Mouse (Mus musculus): ENCODE data around the gene Tbc1d10b. TPM values are rescaled to one million over a fixed set of nuclear protein-coding genes. Genes with fewer than 3 reads are reported as not detected.

The Tbc1d10b gene
- polyA plus RNA-seq, 1 experiment: 62.8 TPM

DNA sequence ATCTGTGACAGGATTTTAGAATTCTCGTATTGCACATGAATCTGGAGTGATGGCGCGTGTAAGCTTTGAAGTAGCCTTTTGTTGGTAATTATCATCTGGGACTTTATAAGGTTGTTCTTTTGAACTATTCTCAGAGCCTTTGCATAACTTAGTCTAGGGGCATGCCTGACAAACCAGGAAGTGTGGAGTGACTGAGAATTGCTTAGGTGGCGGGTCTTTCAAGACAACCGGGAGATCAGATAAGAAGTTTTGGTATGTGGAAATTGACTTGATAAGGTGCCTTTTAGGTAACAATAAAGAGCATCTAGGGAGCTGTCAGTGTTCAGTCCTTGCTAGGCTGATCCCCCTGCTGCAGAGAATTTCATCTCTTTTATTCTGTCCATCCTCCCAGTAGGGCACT lies 41.8 kb downstream of the Tbc1d10b start:
- Histone ChIP-seq H3ac (ENCODE audit: control insufficient read depth, insufficient read length) (no peak overlapping the region), H3K4me3 (no peak overlapping the region), H3K27me3 (ENCODE audit: control insufficient read depth, insufficient read depth, insufficient read length) (peaks cover 7% of the 10 kb centered on the region), H3K4me2 (ENCODE audit: low read depth) (no peak overlapping the region), H3K79me2 (ENCODE audit: control insufficient read depth, insufficient read depth) (no peaks in the 10 kb centered on the region), H3K36me3 (ENCODE audit: control insufficient read depth, insufficient read depth) (no peaks in the 10 kb centered on the region)
- TF ChIP-seq MAX (IDR thresholded peaks at IDR 0.05; ENCODE audit: low read depth): no peak
- no peak for TF ChIP-seq TCF12 (IDR thresholded peaks at IDR 0.05; ENCODE audit: insufficient read depth, poor library complexity, severe bottlenecking)
- TF ChIP-seq SRF (IDR thresholded peaks at IDR 0.05; ENCODE audit: control insufficient read depth, insufficient read length, low read depth): no peak
- TF ChIP-seq REST (IDR thresholded peaks at IDR 0.05; ENCODE audit: insufficient read depth, insufficient read length): no peak
- TF ChIP-seq E2F4 (IDR thresholded peaks at IDR 0.05; ENCODE audit: insufficient read depth): no peak
- TF ChIP-seq USF1 (IDR thresholded peaks at IDR 0.05; ENCODE audit: low read depth): no peak
- no peak for TF ChIP-seq MYOG (IDR thresholded peaks at IDR 0.05; ENCODE audit: control insufficient read depth in 1 of 3, insufficient read depth in 1 of 3, insufficient read length in 2 of 3, low read depth in 2 of 3)
- TF ChIP-seq CEBPB (IDR thresholded peaks at IDR 0.05; ENCODE audit: insufficient read depth, poor library complexity, severe bottlenecking): no peak
- TF ChIP-seq POLR2A (IDR thresholded peaks at IDR 0.05; ENCODE audit: insufficient read length, low read depth): no peak

DNA sequence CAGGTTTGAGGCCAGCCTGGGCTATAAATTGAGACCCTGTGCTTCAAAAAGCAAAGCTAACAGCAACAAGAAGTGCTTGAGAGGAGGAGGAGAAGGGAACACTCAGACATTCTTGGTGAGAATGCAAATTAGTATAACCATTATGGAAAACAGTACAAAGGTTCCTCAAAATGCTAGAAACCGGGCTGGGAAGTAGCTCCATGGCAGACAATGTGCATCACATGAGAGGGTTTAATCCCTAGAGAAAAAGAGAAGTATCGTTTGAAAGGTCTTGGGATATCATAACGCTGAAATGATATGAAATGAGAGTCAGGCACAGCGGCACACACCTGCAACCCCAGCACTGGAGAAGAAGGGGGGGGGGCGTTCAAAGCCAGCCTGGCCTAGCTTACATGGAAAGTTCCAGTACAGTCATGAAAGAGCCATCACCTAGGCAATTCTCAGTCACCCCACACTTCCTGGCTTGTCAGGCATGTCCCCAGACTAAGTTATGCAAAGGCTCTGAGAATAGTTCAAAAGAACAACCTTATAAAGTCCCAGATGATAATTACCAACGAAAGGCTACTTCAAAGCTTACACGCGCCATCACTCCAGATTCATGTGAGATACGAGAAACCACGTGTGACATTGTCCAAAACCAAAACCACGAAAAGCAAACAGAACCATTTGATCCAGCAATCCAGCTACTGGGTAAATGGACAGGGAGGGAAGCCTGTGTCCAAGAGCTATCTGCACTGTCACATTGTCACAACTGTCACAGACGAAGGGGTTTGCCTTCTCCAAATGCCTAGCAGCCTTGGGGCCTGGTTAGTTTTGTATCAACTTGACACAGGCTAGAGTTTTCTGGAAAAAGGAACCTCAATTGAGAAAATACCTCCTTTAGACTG lies 42.4 kb downstream of the Tbc1d10b start:
- H3K79me2 ChIP-seq (ENCODE audit: control insufficient read depth, insufficient read depth): no peaks in the 10 kb centered on the region
- H3K4me2 ChIP-seq (ENCODE audit: low read depth): no peak overlapping the region
- H3ac ChIP-seq (ENCODE audit: control insufficient read depth, insufficient read length): no peak overlapping the region
- H3K36me3 ChIP-seq (ENCODE audit: control insufficient read depth, insufficient read depth): no peaks in the 10 kb centered on the region
- H3K4me3 ChIP-seq: no peak overlapping the region
- peaks cover 7% of the 10 kb centered on the region for H3K27me3 ChIP-seq (ENCODE audit: control insufficient read depth, insufficient read depth, insufficient read length)
- no peak for TF ChIP-seq REST (IDR thresholded peaks at IDR 0.05; ENCODE audit: insufficient read depth, insufficient read length)
- TF ChIP-seq MAX (IDR thresholded peaks at IDR 0.05; ENCODE audit: low read depth): no peak
- TF ChIP-seq E2F4 (IDR thresholded peaks at IDR 0.05; ENCODE audit: insufficient read depth): no peak
- no peak for TF ChIP-seq TCF3 (IDR thresholded peaks at IDR 0.05; ENCODE audit: insufficient read length, low read depth)
- no peak for TF ChIP-seq TCF12 (IDR thresholded peaks at IDR 0.05; ENCODE audit: insufficient read depth, poor library complexity, severe bottlenecking)
- no peak for TF ChIP-seq POLR2A (IDR thresholded peaks at IDR 0.05; ENCODE audit: insufficient read length, low read depth)
- no peak for TF ChIP-seq CEBPB (IDR thresholded peaks at IDR 0.05; ENCODE audit: insufficient read depth, poor library complexity, severe bottlenecking)
- no peak for TF ChIP-seq POLR2AphosphoS2 (IDR thresholded peaks at IDR 0.05; ENCODE audit: insufficient read length, low read depth)
- TF ChIP-seq MYOG (IDR thresholded peaks at IDR 0.05; ENCODE audit: control insufficient read depth in 1 of 3, insufficient read depth in 1 of 3, insufficient read length in 2 of 3, low read depth in 2 of 3): no peak
- TF ChIP-seq MYOD1 (IDR thresholded peaks at IDR 0.05; ENCODE audit: control insufficient read depth in 1 of 3, insufficient read length in 2 of 3, low read depth in 2 of 3): no peak
- no peak for TF ChIP-seq USF1 (IDR thresholded peaks at IDR 0.05; ENCODE audit: low read depth)
- TF ChIP-seq SRF (IDR thresholded peaks at IDR 0.05; ENCODE audit: control insufficient read depth, insufficient read length, low read depth): no peak

GRCm38 (mm10) chr7:127164002-127164401 lies 44.3 kb downstream of the Tbc1d10b start:
- H3K36me3 ChIP-seq (ENCODE audit: control insufficient read depth, insufficient read depth): no peaks in the 10 kb centered on the region
- TF ChIP-seq TCF3 (IDR thresholded peaks at IDR 0.05; ENCODE audit: insufficient read length, low read depth): no peak
- no peak for TF ChIP-seq REST (IDR thresholded peaks at IDR 0.05; ENCODE audit: insufficient read depth, insufficient read length)
- TF ChIP-seq POLR2AphosphoS2 (IDR thresholded peaks at IDR 0.05; ENCODE audit: insufficient read length, low read depth): no peak
- TF ChIP-seq POLR2A (IDR thresholded peaks at IDR 0.05; ENCODE audit: insufficient read length, low read depth): no peak
- TF ChIP-seq E2F4 (IDR thresholded peaks at IDR 0.05; ENCODE audit: insufficient read depth): no peak
- no peak for TF ChIP-seq MYOG (IDR thresholded peaks at IDR 0.05; ENCODE audit: control insufficient read depth in 1 of 3, insufficient read depth in 1 of 3, insufficient read length in 2 of 3, low read depth in 2 of 3)
- TF ChIP-seq CEBPB (IDR thresholded peaks at IDR 0.05; ENCODE audit: insufficient read depth, poor library complexity, severe bottlenecking): no peak
- no peak for TF ChIP-seq USF1 (IDR thresholded peaks at IDR 0.05; ENCODE audit: low read depth)
- TF ChIP-seq MYOD1 (IDR thresholded peaks at IDR 0.05; ENCODE audit: control insufficient read depth in 1 of 3, insufficient read length in 2 of 3, low read depth in 2 of 3): no peak
- TF ChIP-seq TCF12 (IDR thresholded peaks at IDR 0.05; ENCODE audit: insufficient read depth, poor library complexity, severe bottlenecking): no peak
- no peak for TF ChIP-seq SRF (IDR thresholded peaks at IDR 0.05; ENCODE audit: control insufficient read depth, insufficient read length, low read depth)
- TF ChIP-seq MAX (IDR thresholded peaks at IDR 0.05; ENCODE audit: low read depth): no peak
- H3ac ChIP-seq (ENCODE audit: control insufficient read depth, insufficient read length): no peak overlapping the region
- no peak overlapping the region for H3K4me2 ChIP-seq (ENCODE audit: low read depth)
- H3K4me3 ChIP-seq: no peak overlapping the region
- peaks cover 7% of the 10 kb centered on the region for H3K27me3 ChIP-seq (ENCODE audit: control insufficient read depth, insufficient read depth, insufficient read length)
- H3K79me2 ChIP-seq (ENCODE audit: control insufficient read depth, insufficient read depth): no peaks in the 10 kb centered on the region

GRCm38 (mm10) chr7:127162546-127162945 lies 45.7 kb downstream of the Tbc1d10b start:
- H3K36me3 ChIP-seq (ENCODE audit: control insufficient read depth, insufficient read depth): no peaks in the 10 kb centered on the region
- peak overlapping the region; percentile 30 for H3K4me2 ChIP-seq (ENCODE audit: low read depth)
- H3K27me3 ChIP-seq (ENCODE audit: control insufficient read depth, insufficient read depth, insufficient read length): peaks cover 7% of the 10 kb centered on the region
- H3K4me3 ChIP-seq: no peak overlapping the region
- no peak overlapping the region for H3ac ChIP-seq (ENCODE audit: control insufficient read depth, insufficient read length)
- H3K79me2 ChIP-seq (ENCODE audit: control insufficient read depth, insufficient read depth): no peaks in the 10 kb centered on the region
- TF ChIP-seq MAX (IDR thresholded peaks at IDR 0.05; ENCODE audit: low read depth) (no peak), POLR2A (IDR thresholded peaks at IDR 0.05; ENCODE audit: insufficient read length, low read depth) (no peak), POLR2AphosphoS2 (IDR thresholded peaks at IDR 0.05; ENCODE audit: insufficient read length, low read depth) (no peak), MYOD1 (IDR thresholded peaks at IDR 0.05; ENCODE audit: control insufficient read depth in 1 of 3, insufficient read length in 2 of 3, low read depth in 2 of 3) (no peak), TCF12 (IDR thresholded peaks at IDR 0.05; ENCODE audit: insufficient read depth, poor library complexity, severe bottlenecking) (no peak), CEBPB (IDR thresholded peaks at IDR 0.05; ENCODE audit: insufficient read depth, poor library complexity, severe bottlenecking) (no peak), USF1 (IDR thresholded peaks at IDR 0.05; ENCODE audit: low read depth) (no peak), REST (IDR thresholded peaks at IDR 0.05; ENCODE audit: insufficient read depth, insufficient read length) (no peak), MYOG (IDR thresholded peaks at IDR 0.05; ENCODE audit: control insufficient read depth in 1 of 3, insufficient read depth in 1 of 3, insufficient read length in 2 of 3, low read depth in 2 of 3) (no peak), E2F4 (IDR thresholded peaks at IDR 0.05; ENCODE audit: insufficient read depth) (no peak), TCF3 (IDR thresholded peaks at IDR 0.05; ENCODE audit: insufficient read length, low read depth) (no peak), SRF (IDR thresholded peaks at IDR 0.05; ENCODE audit: control insufficient read depth, insufficient read length, low read depth) (no peak)

Measured in myocyte (in vitro differentiated cells).